Mouse (Mus musculus): ENCODE measurements around the gene Islr2.

Gene Islr2

DNA sequence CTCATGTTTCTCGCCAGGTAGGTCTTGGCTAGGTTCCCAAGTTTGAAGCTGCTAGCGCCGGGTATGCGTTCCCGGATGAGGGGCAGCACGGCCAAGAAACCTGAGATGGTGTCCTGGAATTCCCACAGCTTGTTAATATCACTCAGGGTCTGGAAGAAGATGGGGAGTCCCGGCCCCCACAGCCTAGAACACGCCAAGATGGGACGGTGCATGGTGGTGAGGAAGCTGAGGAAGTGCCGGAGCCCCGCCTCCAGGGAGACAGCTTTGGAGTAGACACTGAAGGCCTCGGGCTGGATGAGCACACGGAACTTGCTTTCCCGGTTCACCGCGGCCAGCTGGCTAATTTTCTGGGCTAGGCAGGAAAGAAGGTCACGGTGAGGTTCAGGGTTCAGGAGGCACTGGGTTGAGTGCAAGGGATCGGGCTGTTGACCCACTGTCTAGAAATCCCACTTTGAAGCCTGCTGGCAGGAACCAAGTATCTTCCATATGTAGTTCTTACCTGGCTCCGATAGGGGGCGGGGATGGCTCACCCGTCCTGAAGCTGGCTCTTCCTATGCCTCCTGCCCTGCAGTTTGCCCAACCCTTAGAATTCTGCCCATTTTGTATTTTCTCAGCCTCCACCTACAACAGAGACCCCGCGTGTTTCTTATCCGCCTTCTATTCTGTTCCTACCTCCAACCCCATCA is 16.2 kb upstream of the Islr2 start:
- DNase-seq = peak; percentile 44

DNA sequence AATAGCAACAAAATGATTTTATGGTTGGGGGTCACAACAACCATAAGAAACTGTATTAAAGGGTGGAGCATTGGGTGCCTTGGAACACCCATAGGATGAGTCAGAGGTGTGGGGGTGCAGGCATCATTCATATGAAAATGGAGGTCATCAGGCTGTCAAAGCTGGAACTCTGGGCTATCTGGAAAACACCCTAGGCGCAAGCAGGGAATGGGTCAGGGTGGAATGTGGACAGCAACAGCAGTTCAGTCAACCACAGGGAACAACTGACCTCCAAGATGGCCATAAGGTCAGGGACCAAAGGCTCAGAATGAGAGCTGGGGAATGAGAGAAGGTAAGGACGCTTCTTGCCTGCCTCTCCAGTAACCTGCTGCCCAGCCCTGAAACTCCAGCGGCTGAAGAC is 14.4 kb upstream of the Islr2 start:
- no peak for DNase-seq

DNA sequence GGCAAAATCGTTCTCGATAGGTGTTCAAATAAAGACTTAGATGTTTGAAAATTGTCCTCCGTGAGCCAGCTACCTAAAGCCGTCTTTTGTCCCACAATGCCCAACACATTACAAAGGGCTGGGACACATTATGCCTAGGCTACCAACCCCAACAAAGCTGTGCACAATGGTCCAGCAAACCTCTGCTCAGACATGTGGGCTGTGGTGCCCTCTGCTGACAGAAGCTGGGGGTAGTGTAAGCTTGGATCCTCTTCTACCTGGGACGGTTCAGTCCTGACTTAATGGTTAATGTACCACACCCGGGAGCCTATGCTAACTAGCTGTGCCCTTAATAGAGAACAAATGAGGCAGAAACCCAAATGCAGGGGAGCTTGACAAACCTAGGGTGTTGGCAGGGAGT is 12.3 kb upstream of the Islr2 start:
- peak; percentile 46 for DNase-seq

DNA sequence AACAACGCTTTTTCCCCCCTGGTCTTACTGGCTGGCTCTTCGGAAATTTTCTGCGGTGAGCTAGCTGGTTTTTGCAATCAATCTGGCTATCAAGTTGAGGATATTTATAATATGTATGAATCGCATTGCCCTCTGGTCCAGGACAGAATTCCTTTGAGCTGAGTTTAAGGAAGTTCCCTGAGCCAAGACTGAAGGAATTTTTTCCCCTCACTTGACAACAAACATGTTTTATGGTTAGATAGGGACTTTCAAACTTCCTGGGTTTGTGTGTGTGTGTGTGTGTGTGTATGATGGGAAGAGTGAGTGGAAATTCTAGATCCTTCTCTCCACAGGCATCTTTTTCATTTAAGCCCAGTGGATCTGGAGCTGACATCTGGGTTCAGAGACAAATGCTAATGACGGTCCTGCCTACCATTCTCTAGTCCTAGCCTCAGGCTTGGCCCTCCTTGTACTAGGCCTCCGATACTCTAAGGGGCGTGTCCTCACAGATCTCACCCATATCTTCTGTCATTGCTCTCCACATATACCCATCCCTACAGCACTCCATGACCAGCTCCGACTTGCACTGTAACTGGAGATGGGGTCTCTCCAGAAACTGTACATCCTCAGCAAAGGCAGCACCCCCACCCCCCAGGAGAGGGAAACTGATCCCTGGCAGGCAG is 10.5 kb upstream of the Islr2 start:
- no peak for DNase-seq

DNA sequence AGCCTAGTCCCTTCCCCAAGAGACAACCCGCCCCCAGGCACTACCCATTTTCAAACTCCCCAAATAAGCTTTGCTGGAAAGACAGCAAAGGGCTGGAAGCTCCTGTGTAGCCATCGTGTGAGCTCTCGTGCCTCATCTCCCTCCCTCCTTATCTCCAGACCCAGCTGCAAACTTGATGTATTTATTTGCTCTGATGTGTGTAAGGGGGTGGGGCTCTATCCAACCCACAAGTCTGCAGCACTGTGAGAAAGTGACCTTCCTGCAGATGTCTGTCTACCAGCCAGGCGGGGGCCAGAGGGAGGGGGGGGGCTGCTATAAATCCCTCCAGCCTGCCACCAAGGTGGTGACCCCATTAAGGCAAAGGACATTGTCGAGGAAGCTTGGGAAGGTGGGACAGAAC is 9.7 kb upstream of the Islr2 start:
- DNase-seq = peak; percentile 9

DNA sequence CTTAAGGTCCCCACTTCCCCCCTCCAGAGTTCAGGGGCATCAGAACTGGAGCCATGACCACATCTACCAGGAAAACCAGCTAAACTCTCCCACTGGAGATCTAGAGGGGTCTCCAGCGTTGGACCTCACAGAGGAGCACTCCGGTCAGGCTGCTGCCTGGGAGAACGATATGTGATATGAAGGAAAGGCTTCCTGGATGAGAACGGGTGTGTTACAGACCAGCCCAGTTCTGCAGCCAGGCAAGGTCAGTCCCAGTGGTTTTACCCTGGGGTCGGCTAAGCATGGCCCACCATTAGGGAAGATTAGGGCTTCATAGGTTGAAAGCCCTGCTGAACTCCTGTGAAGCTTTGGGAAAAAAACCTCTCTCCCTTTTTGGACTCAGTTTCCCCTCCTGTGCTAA is 9.3 kb upstream of the Islr2 start:
- no peak for DNase-seq

DNA sequence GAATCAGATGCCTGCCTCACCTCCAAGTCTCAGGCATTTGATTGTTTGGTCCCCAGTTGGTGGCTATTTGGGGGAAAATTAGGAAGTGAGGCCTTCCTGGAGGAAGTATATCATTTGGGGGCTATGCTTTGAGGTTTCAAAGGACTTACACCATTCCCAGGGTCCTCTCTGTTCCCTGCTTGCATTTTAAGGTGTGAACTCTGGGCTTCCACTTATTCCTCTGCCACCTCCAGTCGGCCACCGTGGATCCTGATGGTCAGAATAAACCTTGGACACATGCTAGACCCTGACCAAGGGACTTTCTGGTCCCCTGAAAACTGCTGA is 6.1 kb upstream of the Islr2 start:
- DNase-seq = no peak

DNA sequence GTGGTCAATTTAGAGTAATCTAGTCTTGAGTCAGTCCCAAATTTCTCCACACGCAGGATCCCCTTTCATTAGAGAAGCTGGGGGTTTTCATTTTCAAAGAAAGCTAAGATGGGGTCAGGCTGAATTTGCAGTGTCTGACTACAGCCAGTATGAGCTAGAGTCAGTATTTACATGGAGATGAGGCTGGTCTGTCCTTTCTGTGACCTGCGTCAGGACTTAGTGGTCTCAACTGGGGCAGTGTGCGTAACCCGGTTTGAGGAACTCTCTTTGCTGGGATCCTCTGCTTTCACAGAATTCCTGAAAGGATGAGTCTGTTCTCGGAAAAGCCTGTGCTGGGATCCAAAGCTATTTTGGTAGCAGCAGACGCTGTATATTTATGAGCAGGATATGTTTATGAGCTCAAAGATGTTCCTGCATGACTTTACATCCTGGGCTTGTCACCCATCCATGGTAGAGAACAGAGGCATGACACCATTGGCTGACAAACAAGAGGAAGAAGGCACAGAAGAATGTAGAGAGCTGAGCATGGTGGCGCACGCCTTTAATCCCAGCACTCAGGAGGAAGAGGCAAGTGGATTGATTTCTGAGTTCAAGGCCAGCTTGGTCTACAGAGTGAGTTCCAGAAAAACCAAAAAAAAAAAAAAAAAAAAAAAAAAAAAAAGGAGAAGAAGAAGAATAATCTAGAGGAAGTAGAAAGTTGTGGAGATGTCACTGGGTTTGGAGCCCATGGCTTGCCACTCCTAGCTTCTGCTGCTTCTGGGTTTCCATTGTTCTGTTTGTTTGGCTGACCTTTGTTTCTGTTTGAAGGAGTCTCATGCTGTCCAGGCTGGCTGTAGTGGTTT is 5.6 kb upstream of the Islr2 start:
- DNase-seq = no peak

DNA sequence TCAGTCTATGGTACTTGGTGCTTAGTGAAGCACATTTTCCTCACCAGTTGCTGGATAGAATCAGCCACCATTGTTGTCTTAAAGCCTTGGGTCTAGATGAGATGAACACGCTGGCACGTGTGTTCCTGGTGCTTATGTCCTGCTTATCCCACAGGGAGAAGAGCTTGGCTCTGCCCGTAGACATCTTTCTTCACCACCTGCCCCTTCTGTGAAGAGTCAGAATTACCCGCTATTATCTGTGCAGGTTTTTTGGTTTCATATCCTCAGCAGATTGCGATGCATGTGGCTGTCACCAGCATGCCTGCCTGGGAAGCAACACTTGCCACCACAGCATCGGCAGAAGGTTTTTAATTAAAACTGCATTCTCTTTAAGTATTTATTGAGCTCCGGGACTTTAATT is 1.9 kb upstream of the Islr2 start:
- DNase-seq = no peak

DNA sequence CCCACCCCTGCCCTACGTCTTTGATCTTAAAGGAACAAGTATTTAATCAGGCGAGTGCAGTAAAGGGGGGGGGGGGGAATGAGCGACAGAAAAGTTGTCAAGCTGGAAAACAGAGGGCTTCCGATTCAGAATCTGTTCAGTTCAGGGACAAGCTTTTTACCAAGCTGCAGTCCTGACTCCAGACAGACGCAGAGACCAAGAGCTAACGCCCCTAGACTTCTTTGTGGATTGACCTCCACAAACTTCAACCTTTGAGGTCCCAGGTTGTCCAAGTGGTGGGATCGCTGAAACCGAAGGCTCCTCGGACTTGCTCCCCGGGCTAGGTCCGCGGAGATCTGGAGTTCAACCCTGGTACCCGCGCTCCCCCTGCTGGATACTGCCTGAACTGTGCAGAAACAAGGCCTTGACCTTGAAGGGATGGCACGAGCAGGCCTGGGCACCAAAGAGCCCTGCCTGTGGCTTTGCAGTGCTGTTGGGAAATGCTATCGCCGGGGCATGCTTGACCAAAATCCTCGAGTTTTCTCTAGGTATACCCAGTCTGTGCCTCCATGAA is 405 bp upstream of the Islr2 start:
- peak; percentile 91 for DNase-seq

DNA sequence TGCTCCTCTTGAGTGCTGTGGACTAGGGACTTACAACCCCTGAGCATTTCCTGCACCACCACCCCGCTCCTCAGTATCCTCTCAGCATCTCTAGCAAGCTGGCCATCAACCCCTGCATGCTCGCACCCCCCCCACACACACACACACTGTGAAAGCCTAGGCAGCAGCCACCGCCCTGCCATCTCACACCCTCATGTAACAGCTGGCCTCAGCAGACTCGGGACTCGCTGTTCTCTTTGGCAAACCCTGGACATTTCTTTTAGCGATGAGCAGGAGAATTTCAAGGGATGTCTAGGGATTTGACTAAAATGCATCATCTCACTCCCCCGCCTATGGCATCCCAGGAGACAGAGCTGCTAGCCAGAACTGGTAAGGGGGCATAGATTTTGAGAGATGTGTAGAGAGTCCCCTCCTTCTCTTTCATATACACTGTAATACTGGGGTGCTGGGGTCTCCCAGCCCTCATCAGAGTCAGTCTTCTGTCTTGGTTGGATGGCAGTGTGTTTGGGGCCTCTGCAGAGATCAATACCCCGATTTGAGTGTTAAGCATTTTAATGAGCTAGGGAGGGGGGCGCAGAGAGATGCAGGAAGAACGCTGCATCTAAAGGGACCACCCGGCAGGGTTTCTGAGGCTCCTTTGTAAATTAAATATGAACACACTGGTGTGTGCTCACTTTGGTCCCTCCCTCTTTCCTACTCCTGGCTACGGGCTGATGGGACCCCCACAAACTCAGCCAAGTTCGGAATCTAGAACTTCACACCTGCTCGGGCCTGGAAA is 1.3 kb downstream of the Islr2 start:
- DNase-seq = no peak

DNA sequence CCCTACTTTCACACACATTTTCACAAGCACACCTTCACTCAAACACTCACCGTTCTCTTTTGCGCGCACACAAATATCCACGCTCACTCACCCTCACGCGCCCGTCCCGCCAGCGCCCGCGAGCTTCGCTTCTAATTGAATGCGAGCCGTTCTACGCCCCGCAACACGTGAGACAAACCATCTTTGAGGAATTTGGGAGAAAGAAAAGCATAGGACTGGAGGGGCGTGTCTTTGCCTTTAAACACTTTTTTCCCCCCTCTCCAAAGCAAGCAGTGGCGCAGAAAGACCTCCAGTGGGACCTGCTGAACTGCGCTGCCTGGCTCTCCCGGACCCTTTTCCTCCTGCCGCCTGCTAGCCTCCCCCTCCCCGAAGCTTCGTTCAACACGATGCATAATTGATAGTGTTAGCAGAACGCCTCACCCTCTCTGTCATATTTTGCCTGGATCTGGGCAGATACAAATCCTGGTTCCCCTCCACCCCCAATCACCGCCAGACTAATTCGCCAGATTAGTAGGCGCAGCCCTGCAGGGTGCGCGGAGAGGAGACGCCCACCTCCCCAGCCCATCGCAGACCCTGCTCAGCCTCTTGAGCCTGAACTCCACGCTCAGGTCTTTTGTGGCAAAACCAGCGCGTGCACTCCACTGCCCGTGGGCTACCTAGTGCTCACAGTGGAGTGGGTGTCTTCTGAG is 2.1 kb downstream of the Islr2 start:
- no peak for DNase-seq

DNA sequence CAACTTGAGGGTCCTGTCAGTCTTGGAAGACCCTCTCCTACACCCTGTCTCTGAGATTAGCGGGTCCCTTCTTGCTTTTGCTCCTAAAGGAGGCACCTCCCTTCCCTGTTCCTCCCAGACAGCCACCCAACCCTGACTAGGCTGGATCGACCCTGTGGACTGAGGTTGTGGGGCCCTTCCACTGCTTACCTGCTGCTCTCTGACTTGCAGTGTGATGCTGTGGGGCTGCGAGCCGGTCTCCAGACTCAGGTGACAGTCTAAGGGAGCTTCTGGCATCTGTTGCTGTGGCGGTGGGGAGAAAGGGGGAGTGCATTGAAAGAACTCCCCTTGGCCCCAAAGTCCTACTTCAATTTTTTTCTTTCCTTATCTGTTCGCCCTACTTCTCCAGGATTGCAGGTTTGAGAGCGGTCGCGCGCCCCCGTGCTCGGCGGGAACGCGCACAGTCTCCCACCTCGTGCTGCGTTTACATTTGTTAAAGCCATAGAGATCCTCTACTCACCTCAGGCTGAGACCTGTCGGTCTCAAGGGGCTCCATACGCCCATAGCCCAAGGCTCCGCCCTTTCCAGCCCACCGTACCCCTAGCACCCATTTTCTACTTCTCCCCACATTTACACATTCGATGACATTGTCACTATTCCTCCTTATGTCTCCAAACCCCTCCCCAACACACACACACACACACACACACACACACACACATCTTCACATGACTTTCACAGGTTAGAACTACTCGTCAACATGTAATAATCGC is 2.9 kb downstream of the Islr2 start:
- no peak for DNase-seq

DNA sequence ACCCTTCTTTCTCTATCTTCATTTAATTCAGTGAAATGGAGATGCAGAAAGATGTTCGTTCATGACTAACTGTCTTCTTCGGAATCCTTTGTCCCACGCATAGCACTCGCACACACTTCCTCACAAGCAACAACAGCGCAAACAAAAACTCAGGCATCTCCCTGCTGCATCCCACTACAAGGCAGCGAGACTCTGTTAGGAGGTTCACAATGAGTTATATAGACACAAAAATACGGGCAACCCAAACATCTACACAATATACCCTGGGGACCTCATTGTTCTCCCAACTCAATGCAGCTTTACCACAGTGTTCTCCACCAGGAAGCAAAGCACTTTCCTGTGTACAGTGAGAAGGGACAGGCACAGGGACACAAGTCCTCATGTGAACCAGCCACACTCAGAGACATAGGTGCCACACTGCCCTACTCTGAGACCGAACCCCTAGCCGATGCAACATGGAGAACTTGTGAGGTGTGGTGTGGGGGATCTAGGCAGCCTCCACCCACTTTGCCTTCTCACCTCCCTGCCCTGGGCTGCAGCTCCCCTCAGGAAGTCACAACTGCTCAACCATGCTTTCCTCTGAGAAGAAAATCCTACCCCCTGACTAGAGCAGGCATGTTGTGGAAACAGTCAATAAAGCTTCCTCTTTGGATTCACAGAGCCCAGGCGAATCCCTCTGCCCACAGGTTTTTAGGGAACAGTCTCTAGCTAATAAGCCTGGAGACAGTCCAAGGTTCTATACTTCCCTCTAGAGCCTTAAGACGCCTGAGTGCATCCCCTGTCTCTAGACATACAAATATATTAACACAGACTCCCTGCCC is 3.6 kb downstream of the Islr2 start:
- no peak for DNase-seq

DNA sequence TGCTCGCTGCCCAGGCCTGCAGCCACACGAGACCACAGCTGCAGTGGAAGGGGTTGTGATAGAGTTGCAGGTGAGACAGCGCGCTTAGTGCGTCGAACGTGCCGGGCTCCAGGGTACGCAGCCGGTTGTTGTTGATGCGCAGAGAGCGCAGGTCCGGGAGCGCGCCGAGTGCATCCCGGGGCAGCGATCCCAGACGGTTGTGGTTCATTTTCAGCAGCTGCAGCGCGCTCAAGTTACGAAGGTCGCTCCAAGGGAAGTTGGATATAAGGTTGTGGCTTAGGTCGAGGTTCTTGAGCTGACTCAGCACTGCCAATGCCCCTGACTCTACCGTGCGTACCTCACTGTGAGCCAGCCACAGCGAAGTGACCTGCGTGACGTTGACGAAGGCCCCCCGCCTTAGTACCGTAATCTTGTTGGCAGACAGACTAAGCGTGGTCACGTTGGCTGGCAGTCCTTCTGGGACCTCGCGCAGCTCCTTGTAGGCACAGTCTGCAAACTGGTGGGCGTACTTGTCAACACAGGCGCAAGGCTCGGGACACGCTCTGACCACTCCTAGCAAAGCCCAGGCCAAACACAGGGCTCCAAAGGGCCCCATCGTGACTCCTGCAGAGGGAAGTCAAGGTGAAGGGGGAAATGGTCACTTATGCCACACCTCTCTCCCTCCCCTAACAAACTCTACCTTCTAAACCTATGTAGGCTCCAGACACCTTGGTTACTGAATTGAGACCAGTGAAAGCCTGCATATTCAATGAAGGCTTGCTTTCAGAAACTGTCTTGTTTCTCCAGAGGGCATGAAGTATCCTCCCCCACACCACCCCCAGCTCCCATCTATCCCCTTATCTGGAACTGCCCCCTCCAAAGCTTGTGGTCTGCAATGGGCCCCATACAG is 4.5 kb downstream of the Islr2 start:
- DNase-seq = no peak

DNA sequence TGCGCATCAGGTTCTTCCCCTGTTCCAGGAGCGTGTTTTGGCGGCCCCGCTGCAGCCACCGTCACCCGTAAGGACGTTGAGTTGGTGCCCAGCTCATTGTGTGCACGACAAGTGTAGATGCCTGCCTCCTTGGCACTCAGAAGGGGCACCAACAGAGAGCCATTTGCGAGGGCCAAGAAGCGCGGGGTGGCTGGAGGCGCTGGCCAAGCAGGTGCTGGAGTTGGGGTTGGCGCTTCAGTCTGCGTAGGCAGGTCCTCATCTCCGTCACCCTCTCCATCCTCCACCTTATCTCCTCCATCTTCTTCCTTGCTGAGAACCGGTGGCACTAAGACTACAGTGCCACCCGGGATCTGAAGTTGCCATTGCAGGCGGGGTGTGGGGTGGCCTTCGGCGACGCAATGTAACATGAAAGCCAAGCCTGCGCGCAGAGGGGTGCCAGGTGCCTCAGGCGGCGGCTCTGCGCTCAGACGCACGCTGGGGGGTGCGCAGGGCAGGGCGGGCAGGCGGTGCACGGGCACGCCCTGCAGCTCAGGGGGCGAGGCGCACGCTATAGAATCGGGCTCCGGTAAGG is 5.2 kb downstream of the Islr2 start:
- peak; percentile 33 for DNase-seq

DNA sequence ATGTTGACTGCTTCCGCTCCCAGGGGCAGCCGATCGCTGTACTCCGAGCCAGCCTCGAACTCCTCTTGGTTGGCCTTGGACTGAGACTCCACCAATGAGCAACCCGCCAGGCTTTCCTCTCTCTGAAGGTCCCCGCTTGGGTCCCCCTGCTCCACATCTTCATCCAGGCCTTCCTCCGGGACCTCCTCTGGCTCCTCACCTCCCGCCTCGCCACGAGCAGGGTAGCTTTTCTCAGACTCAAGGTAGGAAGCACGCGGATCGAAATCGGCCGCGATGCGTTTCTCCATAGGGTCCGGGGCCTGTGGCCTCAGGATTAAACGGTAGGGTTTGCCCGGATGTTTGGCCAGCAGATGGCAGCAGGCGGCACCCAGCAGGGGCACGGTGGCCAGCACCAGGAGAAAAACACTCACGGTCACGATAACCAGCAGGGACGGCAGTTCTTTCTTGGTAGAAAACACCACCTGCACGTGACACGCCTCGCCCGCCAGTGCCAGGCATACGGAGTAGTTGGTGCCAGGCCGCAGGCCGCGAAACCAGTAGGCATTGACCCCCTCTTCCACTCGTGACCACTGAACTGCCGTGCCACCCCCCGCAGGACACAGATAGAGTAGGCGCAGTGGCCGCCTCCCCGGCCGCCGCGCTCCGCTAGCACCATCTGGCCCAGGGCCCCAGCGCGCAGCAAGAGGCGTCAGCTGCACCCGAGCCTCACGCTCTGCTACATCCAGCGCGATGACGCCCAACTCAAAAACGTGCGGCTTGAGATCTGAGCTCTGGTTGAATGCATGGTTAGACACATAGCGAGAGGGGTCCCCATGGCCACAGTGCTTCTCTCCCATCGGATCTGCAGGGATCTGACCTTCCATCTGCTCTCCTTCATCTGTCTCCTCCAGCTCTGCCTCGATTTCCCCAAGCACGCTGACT is 6.1 kb downstream of the Islr2 start:
- peak; percentile 36 for DNase-seq
